Mouse (Mus musculus) adrenal gland, postnatal 10 days (tissue): ENCODE measurements around the gene Pcbd2. TPM values are rescaled to one million over a fixed set of nuclear protein-coding genes. Genes with fewer than 3 reads are reported as not detected.

ENCODE experiments used
- DNase-seq: peaks from one replicate; pipeline ENCODE4 v3.0.0; 2021; ENCODE audit warnings: mixed read lengths
- total RNA-seq, 2 experiments: library from RNA; stranded (reverse); gene quantifications; 2 replicates each; pipeline ENCODE4 v1.2.3; 2021

The Pcbd2 gene
- total RNA-seq, 2 experiments from 2014 or later: 73.5 to 74.7 TPM

GRCm38 (mm10) chr13:55826008-55826671 is 99.0 kb downstream of the Pcbd2 start:
- DNase-seq: peak; percentile 31

Other genes with a start within 250 kb of the Pcbd2 start
- gene Dbn1, start 239.3 kb upstream of the Pcbd2 start, total RNA-seq: 10 to 100 TPM; 32.1 to 41.6 TPM
- 10 to 100 TPM; 31.6 to 39.4 TPM for gene Pdlim7, start 213.7 kb upstream of the Pcbd2 start, total RNA-seq
- 1 to 10 TPM; 5.0 to 5.1 TPM for gene Dok3, start 198.1 kb upstream of the Pcbd2 start, total RNA-seq
- gene Ddx41, start 190.7 kb upstream of the Pcbd2 start, total RNA-seq: 10 to 100 TPM; 38.5 to 39.9 TPM
- gene Fam193b, start 156.2 kb upstream of the Pcbd2 start, total RNA-seq: 10 to 100 TPM; 32.4 to 52.0 TPM
- gene Tmed9, start 153.6 kb upstream of the Pcbd2 start, total RNA-seq: 100 to 1,000 TPM; 144 to 146 TPM
- gene B4galt7, start 127.5 kb upstream of the Pcbd2 start, total RNA-seq: 10 to 100 TPM; 11.7 to 14.9 TPM
- 10 to 100 TPM; 27.4 to 28.4 TPM for gene Caml, start 104.4 kb upstream of the Pcbd2 start, total RNA-seq
- 10 to 100 TPM; 30.6 to 36.4 TPM for gene Ddx46, start 92.3 kb upstream of the Pcbd2 start, total RNA-seq
- 10 to 100 TPM; 52.5 to 53.8 TPM for gene B230219D22Rik, start 34.2 kb upstream of the Pcbd2 start, total RNA-seq
- 10 to 100 TPM; 53.2 to 55.6 TPM for gene Txndc15, start 12.7 kb upstream of the Pcbd2 start, total RNA-seq
- under 1 TPM in 1 of 2 experiments, not detected in 1; 0.21 TPM for gene Catsper3, start 57.2 kb downstream of the Pcbd2 start, total RNA-seq
- gene Pitx1, start 108.8 kb downstream of the Pcbd2 start, total RNA-seq: not detected